Mouse (Mus musculus): ENCODE results near the gene Acadvl.

DNA sequence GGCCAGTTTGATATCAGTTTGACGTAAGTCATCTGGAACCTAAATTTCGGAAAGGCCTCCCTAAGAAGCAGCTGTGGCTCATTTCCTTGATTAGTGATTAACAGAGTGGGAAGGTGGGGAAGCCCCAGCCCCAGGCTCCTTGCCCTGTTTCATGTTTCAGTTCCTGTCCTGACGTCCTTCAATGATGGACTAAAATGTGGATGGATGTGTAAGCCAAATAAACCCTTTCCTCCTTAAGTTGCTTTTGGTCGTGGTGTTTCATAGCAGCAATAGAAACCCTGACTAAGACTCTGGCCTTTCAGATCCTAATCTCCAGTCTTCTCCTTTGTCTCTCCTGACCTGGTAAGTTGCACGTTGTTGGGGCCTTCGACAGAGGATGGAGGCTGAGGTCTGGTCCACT lies 45.0 kb downstream of the Acadvl start:
- TF ChIP-seq CTCF (IDR thresholded peaks at IDR 0.05; ENCODE audit: low read depth) = no peak
- TF ChIP-seq EP300 (IDR thresholded peaks at IDR 0.05; ENCODE audit: low read depth) = no peak
